Mouse (Mus musculus): ENCODE results near the gene Pigr. TPM values are rescaled to one million over a fixed set of nuclear protein-coding genes. Genes with fewer than 3 reads are reported as not detected.

Gene Pigr
- polyA plus RNA-seq, 1 experiment from 2014 or later, result not detected

Other genes starting within 250 kb of the Pigr start
- not detected in 2 replicates for gene Zp3r, start 197.1 kb upstream of the Pigr start, polyA plus RNA-seq (2014; fragmentation: Nextera tagmentation; extraction: Ambion mirVana)
- not detected in 2 replicates for gene C4bp, start 165.1 kb upstream of the Pigr start, polyA plus RNA-seq (2014; fragmentation: Nextera tagmentation; extraction: Ambion mirVana)
- gene Gm29427, start 110.9 kb upstream of the Pigr start, polyA plus RNA-seq (2014; fragmentation: Nextera tagmentation; extraction: Ambion mirVana), result not detected in 2 replicates
- gene Yod1, start 109.4 kb upstream of the Pigr start, polyA plus RNA-seq (2014; fragmentation: Nextera tagmentation; extraction: Ambion mirVana), result 6.5 and 11.1 TPM in 2 replicates
- 4.8 and 5.4 TPM in 2 replicates for gene Pfkfb2, start 97.4 kb upstream of the Pigr start, polyA plus RNA-seq (2014; fragmentation: Nextera tagmentation; extraction: Ambion mirVana)
- gene AA986860, start 94.7 kb upstream of the Pigr start, polyA plus RNA-seq (2014; fragmentation: Nextera tagmentation; extraction: Ambion mirVana), result 0.69 and 1.2 TPM in 2 replicates
- gene Fcamr, start 25.8 kb upstream of the Pigr start, polyA plus RNA-seq (2014; fragmentation: Nextera tagmentation; extraction: Ambion mirVana), result 0.09 TPM in 1 of 2 replicates, not detected in the other
- gene Fcmr, start 39.0 kb downstream of the Pigr start, polyA plus RNA-seq (2014; fragmentation: Nextera tagmentation; extraction: Ambion mirVana), result 1.6 and 2.2 TPM in 2 replicates
- gene Il24, start 60.8 kb downstream of the Pigr start, polyA plus RNA-seq (2014; fragmentation: Nextera tagmentation; extraction: Ambion mirVana), result not detected in 2 replicates
- gene Il20, start 84.8 kb downstream of the Pigr start, polyA plus RNA-seq (2014; fragmentation: Nextera tagmentation; extraction: Ambion mirVana), result not detected in 2 replicates
- gene Il19, start 113.4 kb downstream of the Pigr start, polyA plus RNA-seq (2014; fragmentation: Nextera tagmentation; extraction: Ambion mirVana), result not detected in 2 replicates
- gene Il10, start 193.2 kb downstream of the Pigr start, polyA plus RNA-seq (2014; fragmentation: Nextera tagmentation; extraction: Ambion mirVana), result not detected in 2 replicates